Mouse (Mus musculus) embryonic facial prominence, embryonic 14.5 days (tissue): ENCODE measurements around the gene Cdh23. TPM values are rescaled to one million over a fixed set of nuclear protein-coding genes. Genes with fewer than 3 reads are reported as not detected.
A peak's percentile ranks its signal among the peaks of the same experiment; 100 is the strongest.

Source experiments
- ATAC-seq: fragments of 200-750 bp; cut with Nextera tagmentation; 2 replicates; pipeline ENCODE4 v1.8.0; 2017; ENCODE audit warnings: low read depth, moderate number of reproducible peaks, moderate TSS enrichment
- DNase-seq: peaks from one replicate; pipeline ENCODE4 v3.0.0-alpha.2; 2015; ENCODE audit warnings: low spot score
- H3K27ac ChIP-seq: fragments of 300-500 bp; sonication (generic); replicated peaks from 2 replicates; pipeline ENCODE4 v1.5.1; 2014; ENCODE audit warnings: low read depth, mild to moderate bottlenecking, low read length, moderate library complexity
- H3K27me3 ChIP-seq: fragments of 300-500 bp; sonication (generic); replicated peaks from 2 replicates; pipeline ENCODE4 v1.6.1; 2014; ENCODE audit warnings: low read length; ENCODE audit not compliant: control insufficient read depth, insufficient read depth
- H3K36me3 ChIP-seq: fragments of 300-500 bp; sonication (generic); 2 replicates; pipeline ENCODE4 v1.6.1; 2014; ENCODE audit warnings: low read length, mixed read lengths; ENCODE audit not compliant: control insufficient read depth, insufficient read depth
- H3K4me1 ChIP-seq: fragments of 300-500 bp; sonication (generic); 2 replicates; pipeline ENCODE4 v1.6.1; 2014; ENCODE audit warnings: antibody characterized with exemption, low read length; ENCODE audit not compliant: control insufficient read depth, insufficient read depth
- H3K4me2 ChIP-seq: fragments of 300-500 bp; sonication (generic); 2 replicates; pipeline ENCODE4 v1.6.1; 2014; ENCODE audit warnings: low read depth, mild to moderate bottlenecking, low read length, moderate library complexity, mixed read lengths
- H3K4me3 ChIP-seq: fragments of 300-500 bp; sonication (generic); 2 replicates; pipeline ENCODE4 v1.5.1; 2014; ENCODE audit warnings: low read depth, mild to moderate bottlenecking, low read length
- H3K9ac ChIP-seq: fragments of 300-500 bp; sonication (generic); 2 replicates; pipeline ENCODE4 v1.6.1; 2014; ENCODE audit warnings: low read depth, mild to moderate bottlenecking, low read length, moderate library complexity, mixed read lengths
- H3K9me3 ChIP-seq: fragments of 300-500 bp; sonication (generic); 2 replicates; pipeline ENCODE4 v1.6.1; 2016; ENCODE audit warnings: low read length; ENCODE audit not compliant: control insufficient read depth
- WGBS: fragments of 180-500 bp; shearing (Covaris S2); extraction: QIAGEN DNeasy Blood & Tissue Kit; methylation state at CpG from one replicate; pipeline ENCODE4 v1.1.7; 2014; 5-methylcytosine and 5-hydroxymethylcytosine counted together
- polyA plus RNA-seq: library from polyadenylated mRNA; unstranded; fragments of >200 nt; fragmentation: Nextera tagmentation; extraction: Ambion mirVana; gene quantifications from 2 replicates; pipeline ENCODE4 v1.2.1, GENCODE M21; 2014

The Cdh23 gene
- polyA plus RNA-seq, 1 experiment from 2014 or later = 1.0 TPM

DNA sequence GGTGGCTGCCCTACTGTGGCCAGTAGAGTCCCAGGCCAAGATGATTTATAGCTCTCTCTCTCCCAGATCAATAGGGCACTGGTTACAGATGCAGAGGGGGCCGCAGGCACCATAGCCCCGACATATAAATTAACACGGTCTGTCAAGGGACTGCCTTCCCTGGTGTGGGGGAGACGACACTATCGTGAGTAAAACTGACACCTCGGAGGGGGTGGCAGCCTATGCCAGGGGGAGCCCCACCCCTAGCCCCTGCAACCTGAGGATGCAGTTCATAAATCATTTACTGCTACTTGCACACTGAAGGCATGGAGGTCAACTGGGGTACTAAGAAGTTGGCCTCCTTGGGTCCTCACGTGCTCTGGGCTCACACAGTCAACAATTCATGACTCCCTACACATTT, 106.0 kb downstream of the Cdh23 start:
- 73% methylated on average over 7 of the region's 7 CpGs for WGBS
- Histone ChIP-seq H3K4me2 (no peak overlapping the region), H3K9ac (no peak overlapping the region), H3K9me3 (no peaks in the 10 kb centered on the region), H3K27ac (no peak overlapping the region), H3K4me3 (no peak overlapping the region), H3K36me3 (no peaks in the 10 kb centered on the region), H3K27me3 (0 out of 2 replicates have a peak, but pooled peaks cover 3% of the 10 kb centered on the region), H3K4me1 (no peaks in the 10 kb centered on the region)
- DNase-seq = no peak
- ATAC-seq = no peak

DNA sequence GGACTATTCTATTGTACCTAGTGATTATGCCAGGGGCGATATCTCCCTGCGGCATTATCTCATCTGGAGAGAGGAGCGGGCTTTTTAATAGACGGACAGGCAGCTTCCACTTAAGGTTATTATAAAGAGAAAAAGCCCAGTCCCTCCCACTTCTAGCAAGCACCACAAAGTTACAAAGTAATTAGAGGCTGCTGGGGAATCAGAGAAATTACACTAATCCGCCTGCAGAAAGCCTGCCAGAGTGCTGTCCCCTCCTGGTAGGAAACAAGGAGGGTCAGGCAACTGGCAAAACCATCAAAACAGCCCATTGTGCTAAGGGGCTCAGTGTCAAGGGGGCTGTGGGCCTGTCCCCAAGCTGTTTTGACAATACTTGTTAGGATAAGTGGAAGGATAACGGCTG, 110.6 kb downstream of the Cdh23 start:
- Histone ChIP-seq H3K4me3 (no peak overlapping the region), H3K27ac (no peak overlapping the region), H3K9me3 (no peaks in the 10 kb centered on the region), H3K4me1 (no peaks in the 10 kb centered on the region), H3K36me3 (no peaks in the 10 kb centered on the region), H3K4me2 (no peak overlapping the region), H3K9ac (no peak overlapping the region), H3K27me3 (0 out of 2 replicates have a peak, but pooled peaks cover 3% of the 10 kb centered on the region)
- ATAC-seq = no peak
- peak; percentile 4 for DNase-seq
- WGBS = 38% methylated on average over 6 of the region's 6 CpGs

DNA sequence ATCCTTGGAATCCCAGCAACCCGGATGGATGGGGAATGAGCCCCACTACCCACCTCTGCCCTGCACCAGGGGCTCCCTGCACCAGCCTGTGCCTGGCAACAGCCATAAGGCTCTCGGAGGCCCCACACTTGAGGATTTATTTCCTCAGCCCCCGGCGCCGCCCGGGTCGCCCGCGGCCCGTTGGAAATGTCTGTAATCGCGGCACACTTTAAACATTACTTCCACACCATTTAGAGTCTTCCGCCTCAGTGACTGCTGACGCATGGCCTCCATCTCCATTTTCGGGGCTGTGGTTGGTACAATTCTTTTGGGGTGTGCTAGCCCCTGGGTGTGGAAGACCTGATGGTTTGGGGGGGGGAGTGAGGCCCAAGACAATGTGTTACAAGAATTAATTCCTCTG, 113.3 kb downstream of the Cdh23 start:
- Histone ChIP-seq H3K27ac (no peak overlapping the region), H3K27me3 (0 out of 2 replicates have a peak, but pooled peaks cover 3% of the 10 kb centered on the region), H3K9ac (no peak overlapping the region), H3K9me3 (no peaks in the 10 kb centered on the region; the same call in 1 of the 2 replicates), H3K4me1 (no peaks in the 10 kb centered on the region), H3K4me3 (no peak overlapping the region), H3K36me3 (no peaks in the 10 kb centered on the region), H3K4me2 (no peak overlapping the region)
- ATAC-seq (no peak), DNase-seq (no peak)
- 75% methylated on average over 15 of the region's 15 CpGs for WGBS

DNA sequence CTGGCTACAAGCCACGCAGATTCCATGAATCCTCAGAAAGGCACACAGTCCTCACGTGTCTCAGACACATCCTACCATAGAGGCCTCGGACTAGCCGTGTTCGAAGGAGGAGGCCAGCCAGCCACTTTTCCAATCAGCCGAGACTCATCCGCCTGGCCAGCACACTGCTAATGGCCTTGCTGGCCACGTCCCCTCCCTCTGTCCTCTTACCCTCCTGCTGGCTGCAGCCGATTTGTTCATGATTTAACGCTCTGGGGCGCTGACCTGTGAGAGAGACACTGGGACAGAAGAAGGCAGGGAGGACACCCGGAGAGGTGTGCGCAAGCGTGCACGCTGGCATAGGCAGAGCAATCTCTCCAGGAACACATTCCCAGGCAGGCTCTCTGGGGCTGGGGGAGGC, 115.6 kb downstream of the Cdh23 start:
- Histone ChIP-seq H3K27ac (no peak overlapping the region), H3K9me3 (no peaks in the 10 kb centered on the region; the same call in 1 of the 2 replicates), H3K4me1 (no peaks in the 10 kb centered on the region), H3K27me3 (no peaks in the 10 kb centered on the region), H3K4me3 (no peak overlapping the region), H3K36me3 (no peaks in the 10 kb centered on the region), H3K4me2 (no peak overlapping the region), H3K9ac (no peak overlapping the region)
- no peak; the same call in 1 of the 2 replicates for ATAC-seq
- DNase-seq = no peak
- 85% methylated on average over 15 of the region's 15 CpGs for WGBS

DNA sequence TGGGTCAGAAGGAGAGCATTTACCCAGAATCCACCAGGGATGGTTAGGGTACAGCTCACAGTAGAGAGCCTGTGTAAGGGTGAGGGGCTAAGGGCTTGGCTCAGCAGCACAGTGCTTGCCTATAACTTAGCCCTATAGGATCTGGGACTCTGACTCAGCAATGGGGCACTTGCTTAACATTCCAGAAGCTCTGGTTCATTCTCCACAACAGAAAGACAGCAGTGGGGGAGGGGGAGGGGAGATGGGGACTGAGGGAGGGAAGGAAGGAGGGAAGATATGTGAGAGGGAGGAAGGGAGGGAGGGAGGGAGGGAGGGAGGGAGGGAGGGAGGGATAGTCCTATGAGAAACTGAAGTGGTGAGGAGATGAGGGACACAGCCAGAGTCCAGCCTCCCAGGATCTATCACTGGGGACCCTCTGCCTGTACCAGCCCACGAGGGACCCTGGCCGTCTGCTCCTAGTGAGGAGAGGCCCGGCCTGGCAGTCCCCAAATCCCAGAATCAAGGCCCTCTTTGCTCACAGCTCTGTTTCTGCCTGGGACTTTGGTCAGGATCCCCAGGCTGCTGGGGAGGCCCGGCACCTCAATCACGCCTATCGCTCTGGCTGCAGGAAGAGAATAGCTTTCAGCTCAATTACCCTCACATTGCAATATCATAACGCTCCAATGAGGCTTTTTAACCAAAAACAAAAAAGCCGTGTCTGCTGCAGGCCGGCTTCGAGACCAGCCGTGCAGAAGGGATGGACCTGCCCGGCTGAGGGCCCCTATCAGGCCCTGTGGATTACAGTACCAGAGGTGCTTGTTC, 117.4 kb downstream of the Cdh23 start:
- H3K4me3 ChIP-seq = no peak overlapping the region
- no peaks in the 10 kb centered on the region for H3K4me1 ChIP-seq
- no peaks in the 10 kb centered on the region for H3K36me3 ChIP-seq
- peak; percentile 69 for ATAC-seq
- no peak overlapping the region for H3K4me2 ChIP-seq
- peak; percentile 38 for DNase-seq
- H3K9ac ChIP-seq = no peak overlapping the region
- H3K27ac ChIP-seq = no peak overlapping the region
- H3K27me3 ChIP-seq = no peaks in the 10 kb centered on the region
- WGBS = 83% methylated on average over 11 of the region's 12 CpGs
- H3K9me3 ChIP-seq = no peaks in the 10 kb centered on the region; the same call in 1 of the 2 replicates

DNA sequence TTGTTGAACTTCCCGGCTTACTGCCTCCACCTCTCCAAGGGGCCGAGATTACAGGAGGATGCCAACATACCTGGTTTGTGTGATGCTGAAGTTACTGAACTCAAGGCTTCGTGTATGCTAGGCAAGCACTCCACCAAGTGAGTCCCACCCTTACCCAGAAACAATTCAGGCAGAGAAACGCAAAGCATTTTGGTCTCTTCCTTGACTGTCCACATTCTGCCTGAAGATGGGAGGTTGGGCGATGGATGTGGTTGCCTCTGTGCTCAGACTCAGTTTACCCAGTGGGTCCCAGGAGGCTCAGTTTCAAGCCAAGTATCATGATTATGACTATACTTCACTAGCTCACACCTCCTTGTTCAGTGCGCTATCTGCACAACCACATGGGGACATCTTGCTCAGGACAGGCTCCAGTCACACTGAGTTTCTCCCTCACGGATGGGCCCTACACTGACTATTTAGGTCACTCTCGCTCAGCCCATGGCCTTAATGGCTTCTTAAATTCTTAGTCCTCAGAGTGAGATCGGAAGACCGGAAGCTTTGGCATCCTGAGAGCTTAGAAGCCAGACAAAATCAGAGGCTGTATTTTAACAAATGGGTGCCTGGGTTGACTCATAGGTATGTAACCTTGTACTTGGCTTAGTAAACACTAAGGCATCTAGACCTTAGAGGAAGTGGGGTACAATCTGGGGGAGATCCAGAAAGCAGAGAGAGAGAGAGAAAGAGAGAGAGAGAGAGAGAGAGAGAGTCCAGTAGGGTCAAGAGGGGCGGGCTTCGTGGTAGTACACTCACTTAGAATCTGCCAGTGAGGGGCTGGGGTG, 118.2 kb downstream of the Cdh23 start:
- no peaks in the 10 kb centered on the region; the same call in 1 of the 2 replicates for H3K9me3 ChIP-seq
- no peaks in the 10 kb centered on the region for H3K27me3 ChIP-seq

DNA sequence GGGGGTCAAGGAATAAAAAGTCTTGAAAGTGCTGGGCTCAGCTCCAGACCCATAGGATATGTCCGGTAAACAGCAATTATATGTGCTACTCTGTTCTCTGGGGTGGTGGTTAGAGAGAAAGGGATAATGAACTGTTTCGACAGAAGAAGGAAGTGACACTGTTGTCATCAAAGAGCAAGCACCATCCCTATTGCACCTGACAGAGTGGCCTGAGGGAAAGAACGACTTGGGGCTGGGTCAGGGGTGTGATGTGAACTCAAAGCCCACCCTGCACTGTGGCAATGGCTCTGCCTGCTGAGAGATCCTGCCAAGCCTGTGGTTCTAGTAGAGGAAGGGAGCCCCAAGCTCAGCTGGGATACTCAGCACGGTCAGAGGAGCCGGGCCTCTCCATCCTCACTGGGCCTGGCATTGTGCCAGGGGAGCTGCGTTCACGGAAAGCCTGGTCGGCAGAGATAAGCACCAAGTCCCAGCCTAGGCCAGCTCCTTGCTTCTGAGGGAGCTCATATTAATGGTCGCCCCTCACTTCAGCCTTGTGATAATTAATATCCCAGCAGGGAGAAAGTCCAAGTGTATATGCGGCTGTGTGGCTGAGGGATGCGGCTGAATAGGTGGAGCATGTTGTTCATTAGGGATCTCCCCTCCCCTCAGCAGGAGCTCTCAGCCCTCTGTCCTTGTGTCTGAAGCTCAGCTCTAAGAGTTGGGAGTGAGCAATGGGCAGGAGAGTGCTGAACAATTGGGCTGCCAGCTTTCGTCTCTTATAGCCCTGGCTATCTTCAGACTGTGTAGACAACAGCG, 119.0 kb downstream of the Cdh23 start:
- peak; percentile 63 for DNase-seq
- ATAC-seq = no peak
- Histone ChIP-seq H3K4me3 (no peak overlapping the region), H3K4me2 (no peak overlapping the region), H3K9ac (no peak overlapping the region), H3K4me1 (no peaks in the 10 kb centered on the region), H3K27ac (no peak overlapping the region), H3K27me3 (no peaks in the 10 kb centered on the region), H3K36me3 (no peaks in the 10 kb centered on the region), H3K9me3 (no peaks in the 10 kb centered on the region; the same call in 1 of the 2 replicates)
- WGBS = 53% methylated on average over 13 of the region's 13 CpGs

More for the DNA sequence above, 118.2 kb downstream of the Cdh23 start:
- Histone ChIP-seq H3K4me1 (no peaks in the 10 kb centered on the region), H3K9ac (no peak overlapping the region), H3K4me3 (no peak overlapping the region), H3K36me3 (no peaks in the 10 kb centered on the region), H3K4me2 (no peak overlapping the region), H3K27ac (no peak overlapping the region)
- DNase-seq (no peak), ATAC-seq (no peak)
- WGBS = 86% methylated on average over 12 of the region's 12 CpGs

DNA sequence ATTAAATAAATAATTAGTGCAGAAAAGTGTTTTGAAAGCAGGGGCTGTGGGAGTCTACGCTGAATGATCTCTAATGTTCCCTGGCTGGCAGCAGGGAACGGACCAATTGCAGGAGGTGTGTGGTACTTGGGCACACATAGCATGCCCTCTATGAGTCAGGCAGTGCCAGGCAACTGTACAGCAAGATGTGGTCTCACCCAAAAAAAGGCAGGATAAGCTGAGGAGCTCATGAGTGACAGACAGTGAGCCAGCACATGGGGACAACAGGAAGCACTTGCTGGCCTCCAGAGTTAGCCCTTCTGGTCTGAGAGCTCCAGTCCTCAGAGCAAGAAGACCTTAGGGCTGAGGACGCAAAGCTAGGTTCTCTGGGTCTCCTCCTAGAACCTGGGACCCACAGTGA, 121.4 kb downstream of the Cdh23 start:
- 85% methylated on average over 3 of the region's 3 CpGs for WGBS
- no peaks in the 10 kb centered on the region; the same call in 1 of the 2 replicates for H3K9me3 ChIP-seq
- H3K36me3 ChIP-seq = no peaks in the 10 kb centered on the region
- no peaks in the 10 kb centered on the region for H3K27me3 ChIP-seq
- H3K4me2 ChIP-seq = no peak overlapping the region
- no peaks in the 10 kb centered on the region for H3K4me1 ChIP-seq
- DNase-seq (no peak), ATAC-seq (no peak)
- no peak overlapping the region for H3K9ac ChIP-seq
- no peak overlapping the region for H3K4me3 ChIP-seq
- H3K27ac ChIP-seq = no peak overlapping the region
